Mouse (Mus musculus) C2C12 (cell line): Measurements from ENCODE around the gene Kif3c. TPM values are rescaled to one million over a fixed set of nuclear protein-coding genes. Genes with fewer than 3 reads are reported as not detected.

Source experiments
- H3K27me3 ChIP-seq: one replicate; pipeline ENCODE4 v1.6.1; 2011; ENCODE audit not compliant: control insufficient read depth, insufficient read depth, insufficient read length
- H3K36me3 ChIP-seq: one replicate; pipeline ENCODE4 v1.6.1; 2011; ENCODE audit not compliant: control insufficient read depth, insufficient read depth
- H3K4me3 ChIP-seq: one replicate; pipeline ENCODE4 v1.5.1; 2011; ENCODE audit warnings: mild to moderate bottlenecking, control low read depth; ENCODE audit not compliant: poor library complexity, insufficient read depth, severe bottlenecking
- H3K79me2 ChIP-seq: one replicate; pipeline ENCODE4 v1.6.1; 2011; ENCODE audit not compliant: control insufficient read depth, insufficient read depth
- H3K79me3 ChIP-seq: one replicate; pipeline ENCODE4 v1.6.1; 2011; ENCODE audit warnings: low read depth, control low read depth
- H3ac ChIP-seq: one replicate; pipeline ENCODE3; 2011; ENCODE audit warnings: low read depth; ENCODE audit not compliant: control insufficient read depth, insufficient read length
- CEBPB ChIP-seq: IDR thresholded peaks from one replicate; pipeline ENCODE4 v1.6.1; 2011; ENCODE audit warnings: low read depth, mild to moderate bottlenecking, control low read depth, moderate library complexity
- CTCF ChIP-seq: IDR thresholded peaks from one replicate; pipeline ENCODE4 v1.5.1; 2011; ENCODE audit not compliant: control insufficient read depth, insufficient read depth, insufficient read length
- FOSL1 ChIP-seq: IDR thresholded peaks from one replicate; pipeline ENCODE4 v1.8.0; 2011; ENCODE audit warnings: mild to moderate bottlenecking, low read length; ENCODE audit not compliant: poor library complexity, insufficient read depth, severe bottlenecking
- MAX ChIP-seq: IDR thresholded peaks from one replicate; pipeline ENCODE4 v1.6.1; 2011; ENCODE audit warnings: mild to moderate bottlenecking, control low read depth
- MYOD1 ChIP-seq: IDR thresholded peaks from one replicate; pipeline ENCODE4 v1.6.1; 2011; ENCODE audit warnings: low read depth; ENCODE audit not compliant: control insufficient read depth, insufficient read length
- MYOG ChIP-seq: IDR thresholded peaks from one replicate; pipeline ENCODE4 v1.6.1; 2011; ENCODE audit not compliant: control insufficient read depth, insufficient read length; ENCODE audit errors: extremely low read depth
- USF1 ChIP-seq: IDR thresholded peaks from one replicate; pipeline ENCODE4 v1.6.1; 2011; ENCODE audit warnings: low read depth, mild to moderate bottlenecking, control low read depth, moderate library complexity
- polyA plus RNA-seq: library from polyadenylated mRNA; unstranded; fragments of >200 nt; fragmentation: generic; extraction: Trizol; gene quantifications from one replicate; pipeline ENCODE4 v1.2.1, GENCODE M21; 2012; ENCODE audit warnings: missing spikeins

Gene Kif3c
- polyA plus RNA-seq, 1 experiment = 17.4 TPM

- H3ac ChIP-seq = no peak overlapping the region
- TF ChIP-seq MYOD1 = no peak
- no peak for TF ChIP-seq CTCF
- no peaks in the 10 kb centered on the region for H3K36me3 ChIP-seq
- H3K4me3 ChIP-seq = no peak overlapping the region
- peaks cover 82% of the 10 kb centered on the region for H3K79me3 ChIP-seq
- no peaks in the 10 kb centered on the region for H3K27me3 ChIP-seq
- H3K79me2 ChIP-seq = peaks cover 92% of the 10 kb centered on the region
Measured at GRCm38 (mm10) chr12:3430985-3431384, 66.1 kb downstream of the Kif3c start.

DNA sequence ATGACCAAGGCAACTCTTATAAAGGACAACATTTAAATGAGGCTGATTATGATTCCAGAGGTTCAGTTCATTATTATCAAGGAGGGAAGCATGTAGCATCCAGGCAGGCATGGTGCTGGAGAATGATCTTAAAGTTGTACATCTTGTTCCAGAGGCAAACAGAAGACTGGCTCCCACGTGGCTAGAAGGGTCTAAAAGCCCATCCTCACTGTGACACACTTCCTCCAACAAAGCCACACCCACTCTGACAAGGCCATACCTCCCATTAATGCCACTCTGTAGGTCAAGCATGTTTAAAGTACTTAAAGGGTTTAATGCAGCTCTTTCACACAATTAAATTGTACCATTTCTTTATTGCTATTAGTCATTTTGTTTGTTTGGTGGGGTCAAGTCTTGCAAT is 68.8 kb downstream of the Kif3c start:
- Histone ChIP-seq H3ac (no peak overlapping the region), H3K36me3 (no peaks in the 10 kb centered on the region)
- TF ChIP-seq USF1 = no peak
- no peak for TF ChIP-seq MAX
- TF ChIP-seq MYOD1 = no peak
- no peak for TF ChIP-seq MYOG
- TF ChIP-seq CTCF = no peak
- no peak for TF ChIP-seq CEBPB
- TF ChIP-seq FOSL1 = no peak

GRCm38 (mm10) chr12:3436446-3436845 is 71.5 kb downstream of the Kif3c start:
- Histone ChIP-seq H3K79me3 (peaks cover 86% of the 10 kb centered on the region), H3K27me3 (no peaks in the 10 kb centered on the region), H3ac (no peak overlapping the region), H3K36me3 (no peaks in the 10 kb centered on the region), H3K79me2 (peaks cover 100% of the 10 kb centered on the region), H3K4me3 (no peak overlapping the region)
- TF ChIP-seq MYOG (no peak), CTCF (no peak), MYOD1 (no peak), MAX (no peak), USF1 (no peak), CEBPB (no peak), FOSL1 (no peak)

More for the DNA sequence above, 68.8 kb downstream of the Kif3c start:
- Histone ChIP-seq H3K79me3 (peaks cover 91% of the 10 kb centered on the region), H3K79me2 (peaks cover 100% of the 10 kb centered on the region), H3K27me3 (no peaks in the 10 kb centered on the region), H3K4me3 (no peak overlapping the region)

- Histone ChIP-seq H3K79me2 (peaks cover 98% of the 10 kb centered on the region), H3K27me3 (no peaks in the 10 kb centered on the region), H3K4me3 (no peak overlapping the region), H3K36me3 (peaks cover 10% of the 10 kb centered on the region), H3K79me3 (peaks cover 79% of the 10 kb centered on the region), H3ac (no peak overlapping the region)
- TF ChIP-seq MYOG (no peak), CTCF (no peak), FOSL1 (no peak), USF1 (no peak), CEBPB (no peak), MAX (no peak), MYOD1 (no peak)
Measured at GRCm38 (mm10) chr12:3437815-3438214, 72.9 kb downstream of the Kif3c start.

DNA sequence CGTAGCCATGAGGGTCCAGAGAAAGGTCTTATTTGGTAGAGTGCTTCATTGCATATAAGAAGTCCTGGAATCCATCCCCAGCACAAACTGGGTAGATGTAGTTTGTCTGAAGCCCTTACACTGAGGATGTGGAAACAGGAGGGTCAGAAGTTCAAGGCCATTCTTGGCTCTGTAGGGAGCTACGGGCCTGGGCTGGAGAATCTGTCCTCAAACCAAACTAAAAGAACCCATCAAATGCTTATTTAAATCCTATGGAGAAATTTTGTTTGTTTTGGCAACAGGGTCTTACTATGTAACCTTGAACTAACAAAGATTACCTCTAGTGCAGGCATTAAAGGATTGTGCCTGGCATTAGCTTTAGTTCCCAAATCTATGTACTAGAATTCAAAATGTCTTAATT is 76.0 kb downstream of the Kif3c start:
- Histone ChIP-seq H3K79me2 (peaks cover 69% of the 10 kb centered on the region), H3K36me3 (peaks cover 33% of the 10 kb centered on the region), H3K27me3 (no peaks in the 10 kb centered on the region), H3K4me3 (no peak overlapping the region), H3K79me3 (peaks cover 57% of the 10 kb centered on the region), H3ac (no peak overlapping the region)
- TF ChIP-seq FOSL1 (no peak), CEBPB (no peak), USF1 (no peak), MYOD1 (no peak), MAX (no peak), CTCF (no peak), MYOG (no peak)

- H3K27me3 ChIP-seq = no peaks in the 10 kb centered on the region
- H3K4me3 ChIP-seq = no peak overlapping the region
- H3K79me2 ChIP-seq = peaks cover 65% of the 10 kb centered on the region
- TF ChIP-seq MYOD1 (no peak), FOSL1 (no peak), CTCF (no peak)
- peaks cover 54% of the 10 kb centered on the region for H3K79me3 ChIP-seq
- H3K36me3 ChIP-seq = peaks cover 33% of the 10 kb centered on the region
- H3ac ChIP-seq = no peak overlapping the region
Measured at GRCm38 (mm10) chr12:3441361-3441760, 76.4 kb downstream of the Kif3c start.
